Mouse (Mus musculus) CH12.LX (cell line): Measurements from ENCODE around the gene Zc3h7b. TPM values are rescaled to one million over a fixed set of nuclear protein-coding genes. Genes with fewer than 3 reads are reported as not detected.

ENCODE experiments used
- DNase-seq: peaks from one replicate; pipeline ENCODE4 v3.0.0-alpha.2; 2013; ENCODE audit errors: extremely low read depth
- H3K27ac ChIP-seq: 2 replicates; pipeline ENCODE4 v1.5.1; 2012; ENCODE audit warnings: low read depth, mild to moderate bottlenecking, control low read depth, moderate library complexity; ENCODE audit not compliant: insufficient read depth
- H3K27me3 ChIP-seq: replicated peaks from 2 replicates; pipeline ENCODE3; 2012; ENCODE audit warnings: inconsistent platforms
- H3K36me3 ChIP-seq, 2 experiments: replicated peaks in 1 of 2; 2 replicates each; pipeline versions ENCODE3 to v1.6.1; 2012; ENCODE audit warnings: inconsistent platforms in 1 of 2, low read length in 1 of 2, mild to moderate bottlenecking in 1 of 2, mixed read lengths in 1 of 2, moderate library complexity in 1 of 2; ENCODE audit not compliant: control insufficient read depth in 1 of 2, insufficient read depth in 1 of 2
- H3K4me1 ChIP-seq, 2 experiments: 2 replicates each; pipeline ENCODE4 v1.6.1; 2012; ENCODE audit warnings: inconsistent platforms in 1 of 2, moderate library complexity in 1 of 2; ENCODE audit not compliant: insufficient read depth in 2 of 2, control insufficient read depth in 1 of 2
- H3K4me2 ChIP-seq: 2 replicates; pipeline ENCODE4 v1.6.1; 2012; ENCODE audit warnings: low read depth, mild to moderate bottlenecking, control low read depth; ENCODE audit not compliant: poor library complexity, insufficient read depth, severe bottlenecking
- H3K4me3 ChIP-seq, 3 experiments: fragments of 150-350 bp in 1 of 3; sonication (generic) in 1 of 3; replicated peaks in 1 of 3; 2 replicates each; pipeline versions ENCODE3 to v1.5.1; 2011 to 2012; ENCODE audit warnings: low read depth in 2 of 3, low read length in 2 of 3, mild to moderate bottlenecking in 2 of 3, moderate library complexity in 2 of 3, control low read depth in 1 of 3, improper control_type of control experiment in 1 of 3, inconsistent platforms in 1 of 3, mixed read lengths in 1 of 3; ENCODE audit not compliant: poor library complexity in 1 of 3
- H3K79me2 ChIP-seq: replicated peaks from 2 replicates; pipeline ENCODE4 v1.6.1; 2012; ENCODE audit warnings: mild to moderate bottlenecking, moderate library complexity; ENCODE audit not compliant: control insufficient read depth, poor library complexity, insufficient read depth, severe bottlenecking; ENCODE audit errors: extremely low read depth
- H3K9ac ChIP-seq: 2 replicates; pipeline ENCODE4 v1.6.1; 2012; ENCODE audit warnings: low read depth, mild to moderate bottlenecking, control low read depth, moderate library complexity; ENCODE audit not compliant: insufficient read depth
- H3K9me3 ChIP-seq: replicated peaks from 2 replicates; pipeline ENCODE3; 2012; ENCODE audit warnings: low read length, inconsistent platforms, mixed read lengths
- CHD1 ChIP-seq: IDR thresholded peaks from 2 replicates; pipeline ENCODE4 v1.6.1; 2012; ENCODE audit warnings: low read depth, low read length, improper control_type of control experiment, inconsistent platforms
- E2F4 ChIP-seq: IDR thresholded peaks from 2 replicates; pipeline ENCODE4 v1.6.1; 2011; ENCODE audit warnings: low read depth, low read length, improper control_type of control experiment; ENCODE audit not compliant: insufficient replicate concordance
- ELF1 ChIP-seq: IDR thresholded peaks from 2 replicates; pipeline ENCODE4 v1.6.1; 2014; ENCODE audit warnings: low read depth, mild to moderate bottlenecking, inconsistent platforms, low read length, improper control_type of control experiment
- EP300 ChIP-seq: IDR thresholded peaks from 2 replicates; pipeline ENCODE4 v1.6.1; 2011; ENCODE audit warnings: low read length, improper control_type of control experiment
- GABPA ChIP-seq: IDR thresholded peaks from 2 replicates; pipeline ENCODE4 v1.6.1; 2012; ENCODE audit warnings: low read depth, low read length, improper control_type of control experiment, inconsistent platforms; ENCODE audit not compliant: insufficient replicate concordance
- HCFC1 ChIP-seq: IDR thresholded peaks from 2 replicates; pipeline ENCODE4 v1.6.1; 2012; ENCODE audit warnings: low read depth, mild to moderate bottlenecking, inconsistent platforms, low read length, improper control_type of control experiment
- JUND ChIP-seq: conservative IDR thresholded peaks from 2 replicates; pipeline ENCODE4 v1.6.1; 2011; ENCODE audit warnings: low read depth, low read length, improper control_type of control experiment
- KAT2A ChIP-seq: IDR thresholded peaks from 2 replicates; pipeline ENCODE4 v1.6.1; 2012; ENCODE audit warnings: low read length, improper control_type of control experiment, inconsistent platforms; ENCODE audit not compliant: insufficient replicate concordance
- MAFK ChIP-seq: IDR thresholded peaks from 2 replicates; pipeline ENCODE4 v1.6.1; 2011; ENCODE audit warnings: low read length, improper control_type of control experiment; ENCODE audit not compliant: insufficient replicate concordance
- MAX ChIP-seq: IDR thresholded peaks from 2 replicates; pipeline ENCODE4 v1.6.1; 2011; ENCODE audit warnings: low read length, improper control_type of control experiment
- MEF2A ChIP-seq: IDR thresholded peaks from 2 replicates; pipeline ENCODE4 v1.6.1; 2014; ENCODE audit warnings: low read depth, mild to moderate bottlenecking, inconsistent platforms, low read length, improper control_type of control experiment, borderline replicate concordance
- MYC ChIP-seq: IDR thresholded peaks from 2 replicates; pipeline ENCODE4 v1.6.1; 2011; ENCODE audit warnings: low read depth, mild to moderate bottlenecking, improper control_type of control experiment, low read length
- NELFE ChIP-seq: IDR thresholded peaks from 2 replicates; pipeline ENCODE4 v1.6.1; 2011; ENCODE audit warnings: low read depth, low read length, improper control_type of control experiment
- NRF1 ChIP-seq: IDR thresholded peaks from 2 replicates; pipeline ENCODE4 v1.6.1; 2014; ENCODE audit warnings: low read depth, mild to moderate bottlenecking, inconsistent platforms, low read length, improper control_type of control experiment, moderate library complexity
- PAX5 ChIP-seq: IDR thresholded peaks from 2 replicates; pipeline ENCODE4 v1.6.1; 2012; ENCODE audit warnings: low read length, inconsistent platforms, mixed read lengths
- POLR2A ChIP-seq: IDR thresholded peaks from 2 replicates; pipeline ENCODE4 v1.6.1; 2011; ENCODE audit warnings: low read depth, mild to moderate bottlenecking, improper control_type of control experiment, low read length
- POLR2AphosphoS2 ChIP-seq: IDR thresholded peaks from 2 replicates; pipeline ENCODE4 v1.6.1; 2011; ENCODE audit warnings: low read depth, low read length, improper control_type of control experiment
- RAD21 ChIP-seq: IDR thresholded peaks from 2 replicates; pipeline ENCODE4 v1.6.1; 2011; ENCODE audit warnings: low read depth, mild to moderate bottlenecking, low read length, improper control_type of control experiment, moderate library complexity
- SIN3A ChIP-seq: IDR thresholded peaks from 2 replicates; pipeline ENCODE4 v1.6.1; 2012; ENCODE audit warnings: low read length, improper control_type of control experiment, inconsistent platforms
- TCF12 ChIP-seq: IDR thresholded peaks from 2 replicates; pipeline ENCODE4 v1.6.1; 2014; ENCODE audit warnings: low read depth, mild to moderate bottlenecking, inconsistent platforms, low read length, improper control_type of control experiment
- UBTF ChIP-seq: IDR thresholded peaks from 2 replicates; pipeline ENCODE4 v1.6.1; 2012; ENCODE audit warnings: low read depth, mild to moderate bottlenecking, inconsistent platforms, low read length, improper control_type of control experiment, moderate library complexity
- USF1 ChIP-seq: IDR thresholded peaks from 2 replicates; pipeline ENCODE4 v1.6.1; 2014; ENCODE audit warnings: low read depth, mild to moderate bottlenecking, inconsistent platforms, low read length, improper control_type of control experiment
- ZMIZ1 ChIP-seq: IDR thresholded peaks from 2 replicates; pipeline ENCODE4 v1.6.1; 2012; ENCODE audit warnings: low read depth, mild to moderate bottlenecking, inconsistent platforms, low read length, improper control_type of control experiment
- ZNF384 ChIP-seq: IDR thresholded peaks from 2 replicates; pipeline ENCODE4 v1.6.1; 2012; ENCODE audit warnings: low read depth, low read length, improper control_type of control experiment, inconsistent platforms
- dilution Hi-C: fragments of 300-500 bp; cut with MboI; formaldehyde crosslinking; loops from 2 replicates; pipeline ENCODE4 v1.14.3; 2020; ENCODE audit warnings: low sequenced_read_pairs; ENCODE audit not compliant: extremely low pct_unique_long_range_greater_than_20kb, extremely low pct_ligation_motif_present
- in situ Hi-C: fragments of 300-500 bp; cut with MboI; formaldehyde crosslinking; loops from 3 replicates; pipeline ENCODE4 v1.14.3; 2019; ENCODE audit warnings: low sequenced_read_pairs, low pct_ligation_motif_present, low pct_unique_long_range_greater_than_20kb, mixed read lengths
- polyA plus RNA-seq: library from polyadenylated mRNA; unstranded; fragments of >175 nt; gene quantifications from 2 replicates; pipeline ENCODE4 v1.2.1, GENCODE M21; 2012; ENCODE audit warnings: low read depth; ENCODE audit not compliant: insufficient read length
- total RNA-seq, 2 experiments: library from RNA; depleted of rRNA; stranded (reverse); fragments of 300-350 nt in 1 of 2; fragments of >200 nt in 1 of 2; gene quantifications; 2 replicates each; pipeline ENCODE4 v1.2.3; 2012 to 2014

The Zc3h7b gene
- total and polyA plus RNA-seq, 3 experiments: 8.4 to 43.1 (median 19.7) TPM

DNA sequence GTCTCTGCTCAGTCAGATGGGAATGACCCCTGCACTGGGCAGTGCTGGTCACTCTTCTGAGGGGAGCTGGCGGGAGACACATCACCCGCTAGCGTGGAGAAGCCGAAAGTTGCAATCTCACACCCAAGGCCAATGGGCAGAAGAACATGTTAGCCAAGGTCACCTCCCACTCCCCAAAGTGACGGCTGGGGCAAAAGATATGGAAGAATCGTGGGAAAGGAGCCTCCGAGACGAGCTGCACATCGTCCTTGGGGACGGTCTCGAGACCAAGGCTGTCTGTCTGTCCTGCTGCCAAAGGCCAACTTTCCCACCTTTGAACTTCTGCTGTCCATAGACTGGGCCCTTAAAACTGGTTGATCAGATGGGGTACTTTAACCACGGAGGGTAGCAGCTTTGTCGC lies 42.7 kb downstream of the Zc3h7b start:
- dilution Hi-C loops: no loop called here
- in situ Hi-C loops: no loop called here
- Histone ChIP-seq H3K9me3 (peaks cover 2% of the 10 kb centered on the region), H3K4me1 (peaks cover 0 to 2% of the 10 kb centered on the region in 2 experiments; a peak in 2 of 4 replicates), H3K36me3 (peaks cover 53 to 86% of the 10 kb centered on the region in 2 experiments), H3K27me3 (no peaks in the 10 kb centered on the region), H3K4me2 (no peak overlapping the region), H3K79me2 (no peaks in the 10 kb centered on the region)
- DNase-seq: no peak
- TF ChIP-seq ZMIZ1: no peak
- TF ChIP-seq PAX5: no peak
- TF ChIP-seq UBTF: no peak
- TF ChIP-seq SIN3A: no peak
- no peak for TF ChIP-seq MAX
- no peak for TF ChIP-seq TCF12
- TF ChIP-seq CHD1: no peak
- no peak for TF ChIP-seq JUND
- TF ChIP-seq KAT2A: no peak
- TF ChIP-seq POLR2AphosphoS2: no peak
- no peak for TF ChIP-seq MEF2A
- no peak for TF ChIP-seq EP300
- TF ChIP-seq, all 38 proteins: peak for 0
- H3K4me3 ChIP-seq: no peak overlapping the region
- H3K9ac ChIP-seq: no peak overlapping the region
- H3K27ac ChIP-seq: no peak overlapping the region

DNA sequence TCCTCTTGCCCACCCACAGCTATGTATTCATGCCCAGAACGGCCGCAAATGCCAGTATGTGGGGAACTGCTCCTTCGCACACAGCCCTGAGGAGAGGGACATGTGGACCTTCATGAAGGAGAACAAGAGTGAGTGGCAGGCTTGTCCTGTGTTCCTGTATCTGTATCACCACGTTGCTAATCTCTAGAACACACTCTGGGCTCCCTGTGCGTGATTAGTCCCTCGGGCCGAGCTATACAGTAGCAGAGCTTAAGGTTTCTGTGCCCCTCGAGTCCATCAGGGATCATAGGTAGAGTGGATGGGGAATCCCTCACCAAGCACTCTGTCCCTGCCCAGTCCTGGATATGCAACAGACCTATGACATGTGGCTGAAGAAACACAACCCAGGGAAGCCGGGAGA lies 47.6 kb downstream of the Zc3h7b start:
- no peaks in the 10 kb centered on the region for H3K79me2 ChIP-seq
- no peak overlapping the region for H3K4me3 ChIP-seq
- TF ChIP-seq POLR2AphosphoS2 (no peak), SIN3A (no peak), MAFK (no peak), ZNF384 (no peak), E2F4 (no peak), POLR2A (no peak), USF1 (no peak), ELF1 (no peak), HCFC1 (no peak), NELFE (no peak), RAD21 (no peak), MEF2A (no peak), GABPA (no peak), MYC (no peak), NRF1 (no peak)
- in situ Hi-C loops (no loop called here), dilution Hi-C loops (no loop called here)
- no peaks in the 10 kb centered on the region for H3K27me3 ChIP-seq
- H3K4me2 ChIP-seq: no peak overlapping the region
- H3K9ac ChIP-seq: no peak overlapping the region
- DNase-seq: no peak
- H3K4me1 ChIP-seq: no peaks in the 10 kb centered on the region
- no peak overlapping the region for H3K27ac ChIP-seq
- no peaks in the 10 kb centered on the region for H3K9me3 ChIP-seq
- peaks cover 32 to 76% of the 10 kb centered on the region in 2 experiments for H3K36me3 ChIP-seq
